Mouse (Mus musculus): Measurements from ENCODE around the gene Dcakd. TPM values are rescaled to one million over a fixed set of nuclear protein-coding genes. Genes with fewer than 3 reads are reported as not detected.

The Dcakd gene
- total RNA-seq, 2 experiments from 2014 or later = 90.2 to 93.2 TPM

- no peak for DNase-seq (ENCODE audit: low spot score in 2 of 2)
- intact Hi-C loops (cut with DNase I) = no loop called here
These were observed 71.0 kb downstream of the Dcakd start for GRCm38 (mm10) chr11:102956962-102957614.

GRCm38 (mm10) chr11:102952922-102953321 is 75.2 kb downstream of the Dcakd start:
- no peak for DNase-seq (ENCODE audit: low spot score in 2 of 2)
- intact Hi-C loops (cut with DNase I) = no loop called here

GRCm38 (mm10) chr11:102948043-102948961 is 79.8 kb downstream of the Dcakd start:
- peak in 1 of 2 experiments; percentile 28 for DNase-seq (ENCODE audit: low spot score in 2 of 2)
- intact Hi-C loops (cut with DNase I) = no loop called here

- intact Hi-C loops (cut with DNase I) = no loop called here
- DNase-seq (ENCODE audit: low spot score in 2 of 2) = no peak
These were observed 81.2 kb downstream of the Dcakd start for GRCm38 (mm10) chr11:102946992-102947343.

GRCm38 (mm10) chr11:102946265-102946991 is 81.7 kb downstream of the Dcakd start, which contains the start of gene C1ql1:
Gene C1ql1 (minus strand): TSS chr11:102946688.
- DNase-seq (ENCODE audit: low spot score in 2 of 2) = peak; percentile 31 to 70
- intact Hi-C loops (cut with DNase I) = no loop called here

GRCm38 (mm10) chr11:102945306-102946264 is 82.5 kb downstream of the Dcakd start:
- intact Hi-C loops (cut with DNase I) = no loop called here
- DNase-seq (ENCODE audit: low spot score in 2 of 2) = no peak

Small RNAs within 50 kb of the gene (microRNA-seq; reads per million reads assigned to microRNA genes)
- 0 to 1.6 reads per million in 2 experiments for gene Mir6931

Other genes with a start within 250 kb of the Dcakd start
- 10 to 100 TPM; 12.9 to 13.0 TPM for gene Gjc1, start 208.6 kb downstream of the Dcakd start, total RNA-seq (2021)
- 1 to 10 TPM; 8.2 to 9.3 TPM for gene Higd1b, start 192.5 kb downstream of the Dcakd start, total RNA-seq (2021)
- 100 to 1,000 TPM; 111 to 113 TPM for gene Eftud2, start 147.3 kb downstream of the Dcakd start, total RNA-seq (2021)
- 1 to 10 TPM; 2.0 to 2.1 TPM for gene Ccdc103, start 147.1 kb downstream of the Dcakd start, total RNA-seq (2021)
- under 1 TPM; 0.22 to 0.36 TPM for gene Fam187a, start 143.2 kb downstream of the Dcakd start, total RNA-seq (2021)
- gene Gfap, start 127.4 kb downstream of the Dcakd start, total RNA-seq (2021) = 100 to 1,000 TPM in 1 of 2 experiments, 10 to 100 TPM in 1; 96.5 to 141 TPM
- under 1 TPM; 0.57 to 0.93 TPM for gene Kif18b, start 103.2 kb downstream of the Dcakd start, total RNA-seq (2021)
- gene C1ql1, start 81.6 kb downstream of the Dcakd start, total RNA-seq (2021) = 10 to 100 TPM; 20.7 to 25.2 TPM
- gene Nmt1, start 143 bp downstream of the Dcakd start, total RNA-seq (2021) = 100 to 1,000 TPM; 105 to 107 TPM
- gene Plcd3, start 73.3 kb upstream of the Dcakd start, total RNA-seq (2021) = 10 to 100 TPM; 14.1 to 14.7 TPM
- gene Acbd4, start 73.3 kb upstream of the Dcakd start, total RNA-seq (2021) = 10 to 100 TPM; 71.3 to 71.5 TPM
- 10 to 100 TPM; 43.7 to 45.4 TPM for gene Hexim1, start 87.9 kb upstream of the Dcakd start, total RNA-seq (2021)
- 10 to 100 TPM; 15.4 TPM for gene Hexim2, start 104.1 kb upstream of the Dcakd start, total RNA-seq (2021)
- 100 to 1,000 TPM; 132 to 143 TPM for gene Fmnl1, start 142.8 kb upstream of the Dcakd start, total RNA-seq (2021)
- 1 to 10 TPM; 2.3 TPM for gene 1700023F06Rik, start 180.2 kb upstream of the Dcakd start, total RNA-seq (2021)
- 1 to 10 TPM; 1.0 to 1.2 TPM for gene Spata32, start 190.1 kb upstream of the Dcakd start, total RNA-seq (2021)
- gene Map3k14, start 239.1 kb upstream of the Dcakd start, total RNA-seq (2021) = 1 to 10 TPM; 2.6 to 3.8 TPM

Measured in left cerebral cortex, postnatal 14 days (tissue).